Mouse (Mus musculus) monocyte, adult 2 months (primary cell): Measurements from ENCODE around the gene Igf2bp3.
A peak's percentile ranks its signal among the peaks of the same experiment; 100 is the strongest.

ENCODE experiments used
- DNase-seq, 2 experiments: peaks; one replicate each; pipeline ENCODE4 v3.0.0; 2022; ENCODE audit warnings: low spot score in 2 of 2, low read depth in 1 of 2

Gene Igf2bp3

GRCm38 (mm10) chr6:49219001-49219560 is 4.3 kb upstream of the Igf2bp3 start:
- DNase-seq: no peak

- no peak for DNase-seq
Observed at GRCm38 (mm10) chr6:49218275-49218802, 3.6 kb upstream of the Igf2bp3 start.

GRCm38 (mm10) chr6:49217581-49218274 is 3.0 kb upstream of the Igf2bp3 start:
- DNase-seq: peak in 1 of 2 experiments; percentile 37

- no peak for DNase-seq
Observed at GRCm38 (mm10) chr6:49216811-49217542, 2.2 kb upstream of the Igf2bp3 start.

- DNase-seq: no peak
Observed at GRCm38 (mm10) chr6:49215748-49216585, 1.2 kb upstream of the Igf2bp3 start.

- DNase-seq: no peak
Observed at GRCm38 (mm10) chr6:49214086-49214927, 450 bp downstream of the Igf2bp3 start.

- no peak for DNase-seq
Observed at GRCm38 (mm10) chr6:49213581-49214085, 1.1 kb downstream of the Igf2bp3 start.

GRCm38 (mm10) chr6:49212931-49213580 is 1.7 kb downstream of the Igf2bp3 start:
- DNase-seq: no peak

- no peak for DNase-seq
Observed at GRCm38 (mm10) chr6:49212141-49212540, 2.6 kb downstream of the Igf2bp3 start.

GRCm38 (mm10) chr6:49211596-49211995 is 3.2 kb downstream of the Igf2bp3 start:
- DNase-seq: no peak

GRCm38 (mm10) chr6:49209881-49210854 is 4.6 kb downstream of the Igf2bp3 start:
- DNase-seq: no peak

- no peak for DNase-seq
Observed at GRCm38 (mm10) chr6:49208935-49209334, 5.8 kb downstream of the Igf2bp3 start.

GRCm38 (mm10) chr6:49208297-49208930 is 6.3 kb downstream of the Igf2bp3 start:
- no peak for DNase-seq

GRCm38 (mm10) chr6:49206416-49206815 is 8.3 kb downstream of the Igf2bp3 start:
- no peak for DNase-seq

- DNase-seq: no peak
Observed at GRCm38 (mm10) chr6:49195188-49195587, 19.6 kb downstream of the Igf2bp3 start.

GRCm38 (mm10) chr6:49194536-49194935 is 20.2 kb downstream of the Igf2bp3 start:
- no peak for DNase-seq

GRCm38 (mm10) chr6:49189363-49189762 is 25.4 kb downstream of the Igf2bp3 start:
- DNase-seq: no peak

- no peak for DNase-seq
Observed at GRCm38 (mm10) chr6:49187299-49187698, 27.5 kb downstream of the Igf2bp3 start.
